Mouse (Mus musculus) gastrocnemius, postnatal 36 days (tissue): ENCODE measurements around the gene Efna5. TPM values are rescaled to one million over a fixed set of nuclear protein-coding genes. Genes with fewer than 3 reads are reported as not detected.

ENCODE experiments used
- DNase-seq, 2 experiments: peaks; one replicate each; pipeline ENCODE4 v3.0.0; 2022
- intact Hi-C: fragments of 180-260 bp; cut with DNase I; formaldehyde crosslinking; loops from one replicate; pipeline ENCODE4 v1.15.1; 2025
- total RNA-seq, 2 experiments: library from RNA; stranded (reverse); gene quantifications; 2 replicates each; pipeline ENCODE4 v1.2.3; 2021

The Efna5 gene
- total RNA-seq, 2 experiments from 2014 or later: 0.32 to 0.59 TPM

GRCm38 (mm10) chr17:62789291-62790290 is 91.5 kb downstream of the Efna5 start:
- DNase-seq: no peak
- intact Hi-C loops: no loop called here

DNA sequence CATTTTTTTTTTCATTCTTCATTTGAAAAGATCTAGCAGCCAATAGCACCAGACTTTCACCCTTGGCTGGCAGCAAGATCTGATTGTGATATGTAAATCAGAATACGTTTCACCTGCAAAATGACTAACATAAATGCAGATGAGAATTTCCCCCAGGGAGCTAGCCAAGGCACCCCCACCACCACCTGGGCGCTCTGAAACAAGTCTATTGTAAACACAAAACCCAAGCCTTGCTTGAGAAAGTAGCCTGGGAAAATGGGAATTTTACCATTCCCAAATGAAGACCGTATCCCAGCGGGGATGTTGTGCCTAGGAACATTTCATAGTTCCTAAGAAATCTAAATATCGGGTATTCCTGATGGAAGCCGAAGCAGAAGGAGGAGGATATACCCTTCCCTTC is 92.3 kb downstream of the Efna5 start:
- intact Hi-C loops: no loop called here
- DNase-seq: no peak

DNA sequence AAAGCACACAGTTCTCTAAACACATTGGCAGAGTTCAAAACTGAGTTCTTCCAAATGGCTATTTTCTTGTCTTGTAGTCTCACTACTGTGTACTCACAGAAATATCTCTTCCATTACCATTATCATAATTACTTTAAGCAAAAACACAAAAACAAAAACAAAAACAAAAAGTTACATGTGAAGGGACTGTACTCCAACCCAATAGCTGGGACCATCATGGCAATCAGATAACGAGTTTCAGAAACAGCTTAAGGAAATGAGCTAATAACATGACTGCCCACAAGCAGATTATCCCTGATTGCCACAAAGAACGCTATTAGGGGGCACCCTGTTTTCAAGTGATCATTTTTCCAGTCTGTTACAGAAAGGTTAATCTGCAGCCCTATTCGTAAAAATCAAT is 93.3 kb downstream of the Efna5 start:
- no peak for DNase-seq
- intact Hi-C loops: no loop called here

DNA sequence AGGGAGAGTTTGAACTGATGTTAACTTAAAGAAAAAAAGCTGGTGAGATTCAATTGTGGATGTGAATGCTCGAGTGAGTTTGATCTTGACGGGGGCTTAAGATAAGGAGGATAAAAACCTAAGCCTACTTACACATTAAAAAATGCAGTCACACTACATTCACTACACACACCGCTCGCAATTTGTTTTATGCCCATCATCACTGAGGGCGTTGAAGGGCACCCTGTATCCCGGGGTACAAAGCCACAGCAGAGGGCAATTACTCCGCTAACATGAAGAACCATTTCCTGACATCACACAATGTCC is 94.6 kb downstream of the Efna5 start:
- DNase-seq: no peak
- intact Hi-C loops: no loop called here

DNA sequence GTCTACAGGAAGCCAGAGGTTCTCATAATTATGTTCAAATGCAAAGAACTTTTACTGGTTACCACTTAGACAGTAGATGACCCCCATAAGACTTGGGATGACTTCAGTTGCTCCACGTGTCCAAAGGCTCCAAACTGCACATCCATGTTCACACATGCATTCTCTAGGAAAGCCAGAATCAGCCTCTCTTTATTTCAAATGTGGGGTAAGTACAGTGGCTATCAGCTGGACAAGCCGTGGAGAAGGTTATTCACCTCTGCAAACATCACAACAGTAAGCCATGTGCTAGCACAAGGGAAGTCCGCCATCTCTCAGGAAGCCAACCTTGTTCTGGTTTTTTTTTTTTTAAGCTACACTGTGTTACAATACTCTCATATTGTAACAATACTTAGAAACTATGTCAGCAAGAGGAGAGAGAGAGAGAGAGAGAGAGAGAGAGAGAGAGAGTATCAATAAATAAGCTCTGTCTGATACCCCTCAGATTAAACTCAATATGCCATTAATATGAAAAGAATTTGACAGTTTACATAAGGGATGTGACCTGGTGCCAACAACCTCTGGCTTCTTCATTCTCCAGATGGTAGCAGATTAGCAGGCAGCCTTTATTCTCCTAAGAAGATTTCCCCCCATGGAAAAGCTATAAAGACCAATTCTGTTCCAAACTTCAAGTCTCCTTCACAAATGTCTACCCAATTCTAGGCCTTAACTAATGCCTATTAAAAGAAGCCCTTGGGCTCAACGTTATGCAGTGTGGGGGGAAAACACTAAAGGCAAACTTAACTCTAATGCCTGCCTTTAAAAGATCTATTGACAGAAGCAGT is 95.1 kb downstream of the Efna5 start:
- DNase-seq: no peak
- intact Hi-C loops: no loop called here

GRCm38 (mm10) chr17:62784274-62785171 is 96.6 kb downstream of the Efna5 start:
- DNase-seq: no peak
- intact Hi-C loops: no loop called here

GRCm38 (mm10) chr17:62783524-62784273 is 97.4 kb downstream of the Efna5 start:
- DNase-seq: peak; percentile 67 to 68
- intact Hi-C loops: no loop called here

GRCm38 (mm10) chr17:62782826-62783404 is 98.2 kb downstream of the Efna5 start:
- intact Hi-C loops: no loop called here

GRCm38 (mm10) chr17:62781120-62781519 is 100.0 kb downstream of the Efna5 start:
- intact Hi-C loops: no loop called here

More at GRCm38 (mm10) chr17:62782826-62783404, 98.2 kb downstream of the Efna5 start:
- no peak for DNase-seq

GRCm38 (mm10) chr17:62777858-62778564 is 103.1 kb downstream of the Efna5 start:
- no peak for DNase-seq
- intact Hi-C loops: no loop called here

More at GRCm38 (mm10) chr17:62781120-62781519, 100.0 kb downstream of the Efna5 start:
- DNase-seq: no peak

GRCm38 (mm10) chr17:62776710-62777109 is 104.4 kb downstream of the Efna5 start:
- intact Hi-C loops: no loop called here
- no peak for DNase-seq

DNA sequence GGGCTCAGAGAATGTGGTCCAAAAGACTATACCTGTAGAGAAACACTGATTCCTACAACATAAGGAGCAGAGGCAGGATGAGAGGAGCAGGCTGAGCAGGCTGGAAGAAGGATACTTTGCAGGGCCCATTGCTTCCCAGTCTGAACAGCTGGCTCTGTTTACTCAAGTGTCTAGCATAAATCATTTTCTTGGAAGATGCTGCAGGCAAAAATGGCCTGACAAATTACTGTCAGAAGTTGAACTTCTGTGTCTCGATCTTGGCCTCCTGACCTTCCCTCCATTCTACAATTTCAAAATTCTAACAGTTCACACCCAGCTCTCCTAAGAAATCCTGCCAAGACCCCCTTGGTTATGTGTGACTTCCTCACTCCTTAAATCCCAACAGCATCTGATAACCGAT is 105.1 kb downstream of the Efna5 start:
- no peak for DNase-seq

GRCm38 (mm10) chr17:62775401-62775800 is 105.7 kb downstream of the Efna5 start:
- no peak for DNase-seq
- intact Hi-C loops: no loop called here

More for the DNA sequence above, 105.1 kb downstream of the Efna5 start:
- intact Hi-C loops: no loop called here

GRCm38 (mm10) chr17:62774749-62775148 is 106.4 kb downstream of the Efna5 start:
- intact Hi-C loops: no loop called here
- DNase-seq: no peak

GRCm38 (mm10) chr17:62766705-62767104 is 114.4 kb downstream of the Efna5 start:
- DNase-seq: no peak
- intact Hi-C loops: no loop called here

GRCm38 (mm10) chr17:62765165-62765564 is 116.0 kb downstream of the Efna5 start:
- intact Hi-C loops: no loop called here

GRCm38 (mm10) chr17:62756951-62757350 is 124.2 kb downstream of the Efna5 start:
- no peak for DNase-seq
- intact Hi-C loops: no loop called here

More at GRCm38 (mm10) chr17:62765165-62765564, 116.0 kb downstream of the Efna5 start:
- DNase-seq: no peak

DNA sequence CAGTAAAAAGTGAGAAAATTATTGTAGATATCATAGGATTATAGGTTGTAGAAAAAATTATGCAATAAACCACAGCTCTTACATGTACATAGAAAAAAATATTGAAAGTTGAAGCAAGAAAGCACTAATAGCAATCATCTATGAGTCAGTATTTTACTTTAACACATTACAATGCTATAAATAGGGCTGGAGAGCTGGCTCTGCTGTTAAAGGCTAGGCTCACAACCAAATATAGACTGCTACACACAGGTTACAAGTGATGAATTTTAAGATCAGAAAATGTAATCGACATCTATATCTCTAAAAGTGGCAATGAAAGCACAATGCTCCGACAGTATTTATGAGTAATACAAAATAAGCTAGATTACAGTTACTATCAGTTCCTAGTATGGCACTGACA is 125.5 kb downstream of the Efna5 start:
- DNase-seq: no peak
- intact Hi-C loops: no loop called here

- DNase-seq: no peak
- intact Hi-C loops: no loop called here
These were observed 126.5 kb downstream of the Efna5 start for GRCm38 (mm10) chr17:62754638-62755037.
